Mouse (Mus musculus) bone marrow, adult 2 months (tissue): ENCODE measurements around the gene Eif2d.

Source experiments
- CTCF ChIP-seq: fragments of 200-500 bp; IDR thresholded peaks from 2 replicates; pipeline ENCODE4 v1.5.1; 2011; ENCODE audit warnings: low read length, control low read depth; ENCODE audit not compliant: control insufficient read depth, insufficient read depth
- POLR2A ChIP-seq: fragments of 200-500 bp; IDR thresholded peaks from 2 replicates; pipeline ENCODE4 v1.6.1; 2011; ENCODE audit warnings: low read depth, mild to moderate bottlenecking, control low read depth, low read length, borderline replicate concordance; ENCODE audit not compliant: control insufficient read depth

DNA sequence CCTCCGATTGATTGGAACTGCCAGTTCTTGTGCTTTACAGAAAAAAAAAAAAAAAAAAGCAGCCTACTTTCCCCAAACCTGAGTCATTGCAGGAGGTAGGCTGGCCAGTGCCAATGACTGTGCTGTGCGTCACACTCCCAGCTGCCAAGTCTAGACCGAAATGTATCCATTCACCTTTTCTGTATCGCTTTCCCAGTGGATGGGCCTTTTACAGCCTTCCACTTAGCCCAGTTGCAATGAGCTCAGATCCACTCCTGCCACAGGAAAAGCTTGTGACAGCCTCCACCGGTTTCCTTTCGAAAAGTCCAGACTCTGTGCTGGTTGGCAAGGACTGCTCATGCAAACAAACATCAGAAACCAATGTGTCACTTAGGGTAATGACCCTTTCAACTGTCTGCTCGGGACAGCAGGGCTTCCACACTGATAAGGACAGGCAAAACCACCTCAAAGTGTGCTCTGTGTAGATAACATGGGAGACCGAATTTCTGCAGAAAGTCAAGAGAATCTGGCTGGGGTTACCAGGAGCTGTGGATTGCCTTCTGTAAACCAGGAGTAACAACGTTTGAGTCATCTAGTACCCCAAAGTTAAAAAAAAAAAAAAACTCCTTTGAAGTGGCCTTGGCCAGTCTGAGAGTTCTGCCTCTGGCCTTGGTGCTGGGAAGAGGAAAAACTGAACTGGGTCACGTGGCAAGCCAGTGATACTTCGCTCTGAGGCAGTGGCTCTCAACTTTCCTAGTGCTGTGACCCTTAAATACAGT, 26.8 kb upstream of the Eif2d start:
- TF ChIP-seq POLR2A (no peak), CTCF (no peak)
